Mouse (Mus musculus) limb, embryonic 10.5 days (tissue): Measurements from ENCODE around the gene Erich3. TPM values are rescaled to one million over a fixed set of nuclear protein-coding genes. Genes with fewer than 3 reads are reported as not detected.
"Not testable (repeated sequence)": the region's sequence is repeated elsewhere in the genome, so short reads cannot be mapped to it uniquely, and the experiment has no call there.

ENCODE experiments used
- DNase-seq: peaks from one replicate; pipeline ENCODE4 v3.0.0-alpha.2; 2017; ENCODE audit warnings: low spot score
- H3K27ac ChIP-seq: fragments of 300-500 bp; sonication (generic); 2 replicates; pipeline ENCODE4 v1.5.1; 2016; ENCODE audit warnings: mild to moderate bottlenecking
- H3K27me3 ChIP-seq: fragments of 300-500 bp; sonication (generic); 2 replicates; pipeline ENCODE4 v1.6.1; 2016; ENCODE audit warnings: low read depth, mild to moderate bottlenecking; ENCODE audit not compliant: poor library complexity, severe bottlenecking
- H3K36me3 ChIP-seq: fragments of 300-500 bp; sonication (generic); 2 replicates; pipeline ENCODE4 v1.6.1; 2016; ENCODE audit warnings: mild to moderate bottlenecking, moderate library complexity
- H3K4me1 ChIP-seq: fragments of 300-500 bp; sonication (generic); 2 replicates; pipeline ENCODE4 v1.6.1; 2016
- H3K4me3 ChIP-seq: fragments of 300-500 bp; sonication (generic); 2 replicates; pipeline ENCODE4 v1.5.1; 2016; ENCODE audit warnings: mild to moderate bottlenecking, moderate library complexity
- H3K9me3 ChIP-seq: fragments of 300-500 bp; sonication (generic); replicated peaks from 2 replicates; pipeline ENCODE4 v1.6.1; 2016; ENCODE audit warnings: mild to moderate bottlenecking
- WGBS: fragments of 180-500 bp; shearing (Covaris S2); methylation state at CpG from one replicate; pipeline ENCODE4 v1.1.7; 2016; 5-methylcytosine and 5-hydroxymethylcytosine counted together
- polyA plus RNA-seq: library from polyadenylated mRNA; unstranded; fragments of >200 nt; fragmentation: Nextera tagmentation; extraction: Ambion mirVana; gene quantifications from 2 replicates; pipeline ENCODE4 v1.2.1, GENCODE M21; 2016

The Erich3 gene
- 0.09 TPM in 1 of 2 replicates, not detected in the other for polyA plus RNA-seq

- no peak for DNase-seq
- H3K4me1 ChIP-seq, result peaks cover 19% of the 10 kb centered on the region
- peaks cover 52% of the 10 kb centered on the region for H3K27me3 ChIP-seq
- 46% methylated on average over 5 of the region's 7 CpGs for WGBS
- no peak within 1 kb of the TSS for H3K27ac ChIP-seq
- peak within 1 kb of the TSS; percentile 41 for H3K4me3 ChIP-seq
- H3K36me3 ChIP-seq, result no peaks in the 10 kb centered on the region
- H3K9me3 ChIP-seq, result no peaks in the 10 kb centered on the region
These were observed at the start of gene Erich3 for GRCm38 (mm10) chr3:154663545-154663944. TSS of gene Erich3 (plus strand) at chr3:154663859.

DNA sequence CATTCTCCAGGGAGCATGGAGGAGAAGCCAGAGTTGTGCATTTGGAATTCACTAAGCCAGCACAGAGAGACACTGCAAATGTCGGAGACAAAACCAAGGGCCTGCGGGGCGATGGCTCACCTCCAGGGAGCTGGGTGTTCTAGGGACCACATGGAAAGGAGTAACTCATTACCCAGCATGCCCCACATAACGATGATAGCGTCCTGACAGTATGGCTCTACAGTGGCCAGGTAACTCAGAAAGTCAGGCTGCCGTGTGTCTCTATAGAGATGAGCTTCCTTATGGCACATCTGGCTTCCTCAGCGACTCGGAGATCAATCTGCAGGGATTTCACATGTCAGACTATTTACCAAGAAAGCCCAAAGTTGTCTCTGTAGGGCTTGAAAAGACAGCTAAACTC, 48.9 kb upstream of the Erich3 start:
- no peak overlapping the region for H3K27ac ChIP-seq

DNA sequence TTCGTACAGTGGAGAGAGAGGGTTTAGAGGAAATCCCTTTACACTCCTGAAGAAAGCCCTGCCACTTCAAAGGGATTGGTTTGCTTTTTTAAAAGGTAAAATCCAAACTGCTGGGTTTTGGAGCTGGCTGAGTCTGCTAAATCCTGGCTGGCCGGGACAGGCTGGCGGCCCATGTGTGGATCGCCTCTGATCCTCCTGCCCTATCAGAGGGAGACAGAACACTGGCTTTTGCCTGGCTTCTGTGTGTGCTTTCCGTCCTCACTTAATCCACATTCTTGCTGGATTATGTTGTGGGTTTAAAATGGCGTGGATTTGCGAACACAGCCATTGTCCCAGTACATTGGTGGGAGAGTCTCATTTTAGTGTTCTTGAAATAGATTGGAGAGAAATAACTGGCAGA, 48.4 kb upstream of the Erich3 start:
- H3K4me3 ChIP-seq, result no peak overlapping the region
- no peaks in the 10 kb centered on the region for H3K4me1 ChIP-seq
- 88% methylated on average over 7 of the region's 7 CpGs for WGBS
- H3K27me3 ChIP-seq, result no peaks in the 10 kb centered on the region
- H3K9me3 ChIP-seq, result no peaks in the 10 kb centered on the region
- no peak overlapping the region for H3K27ac ChIP-seq
- peaks cover 52% of the 10 kb centered on the region for H3K36me3 ChIP-seq
- no peak for DNase-seq

More for the DNA sequence above, 48.9 kb upstream of the Erich3 start:
- no peak for DNase-seq
- Histone ChIP-seq H3K9me3 (no peaks in the 10 kb centered on the region), H3K27me3 (no peaks in the 10 kb centered on the region), H3K4me1 (no peaks in the 10 kb centered on the region), H3K4me3 (no peak overlapping the region), H3K36me3 (peaks cover 50% of the 10 kb centered on the region)
- 91% methylated on average over 8 of the region's 8 CpGs for WGBS

GRCm38 (mm10) chr3:154616106-154616505, 47.6 kb upstream of the Erich3 start:
- DNase-seq, result no peak
- 88% methylated on average over 4 of the region's 4 CpGs for WGBS
- no peaks in the 10 kb centered on the region for H3K27me3 ChIP-seq
- H3K9me3 ChIP-seq, result no peaks in the 10 kb centered on the region
- no peaks in the 10 kb centered on the region for H3K4me1 ChIP-seq
- H3K27ac ChIP-seq, result no peak overlapping the region
- no peak overlapping the region for H3K4me3 ChIP-seq
- peaks cover 49% of the 10 kb centered on the region for H3K36me3 ChIP-seq

DNA sequence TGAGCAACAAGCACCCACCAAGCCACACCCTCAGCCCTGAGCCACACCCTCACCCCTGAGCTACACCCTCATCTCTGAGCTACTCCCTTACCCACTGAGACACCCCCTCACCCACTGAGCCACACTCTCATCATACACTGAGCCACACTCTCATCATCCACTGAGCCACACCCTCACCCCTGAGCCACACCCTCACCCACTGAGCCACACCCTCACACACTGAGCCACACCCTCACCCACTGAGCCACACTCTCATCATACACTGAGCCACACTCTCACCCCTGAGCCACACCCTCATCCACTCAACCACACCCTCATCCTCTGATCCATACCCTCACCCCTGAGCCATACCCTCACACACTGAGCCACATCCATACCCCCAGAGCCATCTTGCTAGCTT, 35.4 kb upstream of the Erich3 start:
- H3K4me3 ChIP-seq, result no peak overlapping the region
- no peak for DNase-seq
- H3K27me3 ChIP-seq, result no peaks in the 10 kb centered on the region
- H3K4me1 ChIP-seq, result no peaks in the 10 kb centered on the region
- H3K36me3 ChIP-seq, result peaks cover 6% of the 10 kb centered on the region; the same call in 1 of the 2 replicates
- no peaks in the 10 kb centered on the region for H3K9me3 ChIP-seq
- no peak overlapping the region for H3K27ac ChIP-seq

- not testable (repeated sequence) for DNase-seq, H3K4me3 ChIP-seq, H3K27me3 ChIP-seq, H3K36me3 ChIP-seq, H3K9me3 ChIP-seq, H3K4me1 ChIP-seq, H3K27ac ChIP-seq
- WGBS, result 94% methylated on average over 2 of the region's 2 CpGs
These were observed 32.4 kb upstream of the Erich3 start for GRCm38 (mm10) chr3:154631281-154631680.

GRCm38 (mm10) chr3:154633091-154633490, 30.6 kb upstream of the Erich3 start:
- Histone ChIP-seq H3K4me3 (no peak overlapping the region), H3K9me3 (no peaks in the 10 kb centered on the region), H3K27me3 (no peaks in the 10 kb centered on the region), H3K36me3 (no peaks in the 10 kb centered on the region), H3K27ac (no peak overlapping the region), H3K4me1 (no peaks in the 10 kb centered on the region)
- WGBS, result 84% methylated on average over 5 of the region's 5 CpGs
- DNase-seq, result no peak

DNA sequence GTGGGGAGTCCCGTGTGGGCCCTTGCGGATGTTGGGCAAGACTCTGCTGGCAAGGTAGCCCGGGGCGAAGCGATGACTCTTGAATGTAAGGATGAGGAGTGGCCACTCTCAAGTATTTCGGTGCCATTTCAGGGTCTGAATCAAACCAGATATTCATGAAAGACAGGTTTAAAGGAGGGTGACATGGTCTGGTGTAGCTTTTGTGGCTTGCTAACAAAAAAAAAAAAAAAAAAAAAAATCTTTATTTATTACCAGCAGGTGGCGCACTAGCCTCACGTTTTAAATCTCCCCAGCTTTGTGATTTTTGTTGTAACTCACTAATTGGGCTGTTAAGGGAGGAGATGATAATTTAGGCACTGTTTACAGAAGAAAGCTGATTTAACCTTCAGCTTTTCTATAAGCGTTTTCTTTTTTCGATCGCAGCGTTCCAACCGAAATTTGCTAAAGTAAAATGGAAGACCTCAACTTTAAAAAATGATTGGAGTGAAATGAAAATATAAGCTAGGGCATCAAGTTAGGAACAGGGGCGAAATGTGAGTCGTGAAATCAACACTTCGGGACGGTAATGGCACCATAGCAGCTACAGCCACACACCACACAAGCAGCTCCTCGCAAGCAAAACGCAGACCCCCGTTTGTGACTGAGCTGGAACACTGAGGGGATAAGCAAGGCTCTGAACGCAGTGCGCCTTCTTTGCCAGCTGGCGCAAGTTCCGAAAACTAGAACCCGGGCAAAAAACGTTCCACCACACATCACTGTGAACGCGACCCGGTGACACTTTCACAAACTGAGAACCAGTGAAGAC, 16.8 kb upstream of the Erich3 start:
- peak; percentile 40 for DNase-seq
- peaks cover 27% of the 10 kb centered on the region for H3K27me3 ChIP-seq

GRCm38 (mm10) chr3:154647443-154647780, 16.2 kb upstream of the Erich3 start:
- peaks cover 33% of the 10 kb centered on the region for H3K27me3 ChIP-seq
- H3K4me3 ChIP-seq, result peak overlapping the region; percentile 18; the same call in 1 of the 2 replicates
- H3K9me3 ChIP-seq, result no peaks in the 10 kb centered on the region
- DNase-seq, result no peak
- H3K36me3 ChIP-seq, result no peaks in the 10 kb centered on the region
- WGBS, result 56% methylated on average over 7 of the region's 7 CpGs
- peaks cover 11% of the 10 kb centered on the region for H3K4me1 ChIP-seq
- H3K27ac ChIP-seq, result no peak overlapping the region

More for the DNA sequence above, 16.8 kb upstream of the Erich3 start:
- Histone ChIP-seq H3K4me1 (peaks cover 11% of the 10 kb centered on the region), H3K4me3 (peak overlapping the region; percentile 18), H3K9me3 (no peaks in the 10 kb centered on the region), H3K36me3 (no peaks in the 10 kb centered on the region), H3K27ac (no peak overlapping the region)
- WGBS, result 60% methylated on average over 29 of the region's 29 CpGs

GRCm38 (mm10) chr3:154649411-154650285, 14.0 kb upstream of the Erich3 start:
- 58% methylated on average over 20 of the region's 20 CpGs for WGBS
- Histone ChIP-seq H3K27ac (no peak overlapping the region), H3K4me3 (no peak overlapping the region), H3K36me3 (no peaks in the 10 kb centered on the region), H3K9me3 (no peaks in the 10 kb centered on the region), H3K4me1 (peaks cover 16% of the 10 kb centered on the region), H3K27me3 (peaks cover 42% of the 10 kb centered on the region)
- no peak for DNase-seq

DNA sequence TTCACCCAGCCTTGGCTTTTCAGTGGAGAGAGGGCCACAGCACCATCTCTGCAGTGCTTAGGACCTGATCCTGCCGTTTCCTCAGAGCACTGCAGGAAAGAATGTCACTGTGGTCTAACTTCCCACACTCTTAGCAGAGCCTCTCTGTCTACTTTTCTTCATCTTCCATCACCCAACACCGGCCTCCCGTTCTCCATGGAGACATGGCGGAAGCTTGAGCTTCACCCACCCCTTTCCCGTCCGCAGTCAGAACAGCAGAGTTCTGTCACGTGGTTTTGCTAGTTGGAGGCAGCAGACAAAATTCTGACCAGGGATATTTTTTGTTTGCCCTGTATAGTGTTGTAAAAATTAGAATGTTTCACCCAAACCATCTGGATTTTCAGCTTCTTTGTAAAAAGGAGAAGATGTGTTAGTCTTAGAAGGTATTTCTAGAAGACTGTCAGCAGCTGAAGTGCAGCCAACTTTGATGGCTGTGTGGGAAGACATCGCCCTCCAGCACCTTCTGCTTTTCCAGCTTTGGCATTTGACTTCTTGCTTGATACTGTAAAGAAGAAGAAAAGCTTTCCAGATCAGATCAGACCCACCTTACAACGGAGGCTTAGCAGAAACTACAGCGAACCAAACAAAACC, 12.4 kb upstream of the Erich3 start:
- Histone ChIP-seq H3K4me3 (no peak overlapping the region), H3K4me1 (peaks cover 20% of the 10 kb centered on the region), H3K27ac (no peak overlapping the region), H3K27me3 (peaks cover 48% of the 10 kb centered on the region), H3K36me3 (no peaks in the 10 kb centered on the region), H3K9me3 (no peaks in the 10 kb centered on the region)
- 85% methylated on average over 10 of the region's 10 CpGs for WGBS
- no peak for DNase-seq

DNA sequence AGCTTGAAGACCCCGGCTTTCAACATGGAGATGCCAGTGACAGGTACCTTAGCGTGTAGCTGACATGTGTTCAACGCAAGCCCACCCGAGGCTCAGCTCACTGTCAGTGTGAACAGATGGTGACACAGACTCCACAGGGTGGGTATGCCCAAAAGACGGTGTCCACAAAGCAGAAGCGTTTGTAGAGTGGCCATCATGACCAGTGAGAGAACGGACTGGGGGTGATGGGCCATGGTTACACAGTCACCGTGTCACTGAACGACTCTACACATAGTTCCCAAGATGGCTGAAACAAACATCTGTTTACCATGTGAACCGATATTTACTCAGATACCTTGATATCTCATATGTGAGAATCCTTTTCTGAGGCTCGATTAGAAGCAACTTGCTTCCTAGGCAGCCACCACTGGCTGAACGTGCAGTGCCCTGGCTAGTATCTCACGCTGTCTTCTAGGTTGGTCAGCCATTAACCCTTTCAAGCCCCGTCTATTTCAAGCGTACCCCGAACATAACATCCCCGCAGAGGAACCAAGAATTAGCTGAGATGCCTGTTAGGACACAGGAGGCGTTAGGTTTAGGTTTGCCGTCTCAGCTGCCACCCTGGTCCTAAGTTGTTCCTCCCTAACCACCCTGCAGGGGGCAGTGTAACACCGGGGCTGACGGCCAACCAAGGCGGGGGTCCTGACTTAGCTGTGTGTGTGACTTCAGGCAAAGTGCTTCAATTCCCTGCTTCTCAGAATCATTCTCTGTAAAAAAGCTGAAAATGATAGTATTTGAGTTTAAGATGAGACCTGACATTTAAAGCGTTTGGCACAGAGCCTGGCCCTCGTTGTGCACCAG, 10.9 kb upstream of the Erich3 start:
- H3K27me3 ChIP-seq, result peaks cover 43% of the 10 kb centered on the region
- H3K27ac ChIP-seq, result no peak overlapping the region
- DNase-seq, result peak; percentile 91
- H3K36me3 ChIP-seq, result no peaks in the 10 kb centered on the region
- H3K4me1 ChIP-seq, result peaks cover 20% of the 10 kb centered on the region
- H3K9me3 ChIP-seq, result no peaks in the 10 kb centered on the region
- 48% methylated on average over 24 of the region's 24 CpGs for WGBS
- H3K4me3 ChIP-seq, result no peak overlapping the region
